Mouse (Mus musculus) T-helper 2 cell (primary cell): ENCODE results near the gene Fam83d.
"Not testable (repeated sequence)": the region's sequence is repeated elsewhere in the genome, so short reads cannot be mapped to it uniquely, and the experiment has no call there.

ENCODE experiments used
- in situ Hi-C: fragments of 300-600 bp; cut with MboI, MseI; formaldehyde crosslinking; loops from one replicate; pipeline ENCODE4 v1.15.1; 2025; ENCODE audit warnings: high pct_unique_total_duplicates

The Fam83d gene

DNA sequence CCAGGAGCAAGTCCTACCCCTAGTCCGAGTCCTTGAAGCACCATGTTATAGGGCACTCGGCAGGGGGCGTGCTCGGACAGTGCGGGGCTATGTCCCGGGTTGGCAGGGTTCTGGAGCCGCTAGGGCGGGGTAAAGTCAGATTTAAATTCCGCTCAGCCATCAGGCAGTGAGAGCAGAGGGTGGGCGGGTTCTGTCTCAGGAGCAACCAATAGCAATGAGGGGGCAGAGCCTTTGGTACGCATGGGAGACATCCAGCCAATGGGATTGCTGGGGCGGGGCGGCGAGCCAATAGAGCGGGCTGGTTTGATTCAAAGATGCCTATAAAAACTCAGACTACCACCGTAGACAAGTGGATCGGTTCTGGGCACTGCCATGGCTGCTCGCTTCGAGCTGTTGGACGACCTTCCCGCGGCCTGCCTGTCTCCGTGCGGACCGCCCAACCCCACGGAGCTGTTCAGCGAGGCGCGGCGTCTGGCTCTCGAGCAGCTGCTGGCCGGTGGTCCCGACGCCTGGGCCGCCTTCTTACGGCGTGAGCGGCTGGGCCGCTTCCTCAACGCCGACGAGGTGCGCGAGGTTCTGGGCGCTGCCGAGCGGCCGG is at the start of gene Fam83d:
TSS of gene Fam83d (plus strand) at position 352 of the 598 bp plus-strand sequence.
- in situ Hi-C loops, result loop anchor here (10.0 kb wide), 1 partner anchor 343 kb away; no protein-coding TSS in a partner anchor

- in situ Hi-C loops, result no loop called here
Measured at GRCm38 (mm10) chr2:158718816-158719549, 48.9 kb upstream of the Fam83d start.

DNA sequence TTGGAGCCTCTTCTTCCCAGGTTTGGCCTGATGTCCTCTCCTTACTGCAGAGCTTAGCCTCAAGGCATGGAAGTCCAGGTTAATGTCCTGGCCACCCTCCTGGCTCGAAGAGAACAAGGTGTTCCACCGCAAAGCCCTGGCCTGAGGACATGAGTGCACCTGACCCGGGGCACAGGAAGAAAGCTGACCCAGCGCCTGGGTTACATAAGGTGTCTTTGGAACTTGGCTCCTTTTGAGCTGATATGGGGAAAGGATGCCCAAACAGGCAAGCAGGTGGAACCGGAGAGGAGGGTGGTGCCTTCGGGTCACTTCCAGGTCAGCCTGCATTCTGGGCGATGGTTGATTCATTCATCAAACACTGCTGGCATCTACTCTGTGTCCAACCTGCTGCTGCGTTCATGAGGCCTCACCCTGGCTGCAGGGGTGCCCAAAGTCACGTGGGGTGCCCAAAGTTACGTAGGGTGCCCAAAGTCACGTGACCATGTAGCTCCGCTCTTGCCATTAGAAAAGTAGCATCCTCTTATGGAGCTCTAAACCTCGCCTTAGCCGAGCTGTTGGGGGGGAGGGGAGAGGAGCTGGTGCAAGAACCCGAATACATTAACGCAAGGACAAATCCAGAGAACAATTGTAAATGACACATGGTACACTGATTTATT is 47.0 kb upstream of the Fam83d start:
- in situ Hi-C loops, result no loop called here

- in situ Hi-C loops, result no loop called here
Measured at GRCm38 (mm10) chr2:158721481-158721880, 46.4 kb upstream of the Fam83d start.

DNA sequence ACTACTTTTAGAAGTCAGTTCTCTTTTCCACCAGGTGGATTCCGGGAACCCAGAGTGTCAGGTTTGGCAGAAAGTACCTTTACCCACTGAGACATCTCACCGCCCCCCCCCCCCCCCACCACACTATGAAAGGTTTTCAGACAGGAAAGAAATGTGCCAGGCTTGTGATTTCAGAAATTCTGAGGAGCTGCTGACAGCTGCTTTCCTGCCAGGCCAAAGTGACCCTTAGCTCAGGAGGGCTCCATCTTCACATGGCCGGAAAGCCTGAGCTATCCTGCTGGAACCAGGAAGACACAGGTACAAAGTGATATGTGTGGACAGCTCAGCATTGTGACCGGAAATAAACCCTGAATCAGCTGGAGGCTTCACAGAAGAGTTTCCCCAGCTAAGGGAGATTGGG is 45.8 kb upstream of the Fam83d start:
- in situ Hi-C loops, result no loop called here

GRCm38 (mm10) chr2:158722991-158723551 is 44.8 kb upstream of the Fam83d start:
- in situ Hi-C loops, result no loop called here

DNA sequence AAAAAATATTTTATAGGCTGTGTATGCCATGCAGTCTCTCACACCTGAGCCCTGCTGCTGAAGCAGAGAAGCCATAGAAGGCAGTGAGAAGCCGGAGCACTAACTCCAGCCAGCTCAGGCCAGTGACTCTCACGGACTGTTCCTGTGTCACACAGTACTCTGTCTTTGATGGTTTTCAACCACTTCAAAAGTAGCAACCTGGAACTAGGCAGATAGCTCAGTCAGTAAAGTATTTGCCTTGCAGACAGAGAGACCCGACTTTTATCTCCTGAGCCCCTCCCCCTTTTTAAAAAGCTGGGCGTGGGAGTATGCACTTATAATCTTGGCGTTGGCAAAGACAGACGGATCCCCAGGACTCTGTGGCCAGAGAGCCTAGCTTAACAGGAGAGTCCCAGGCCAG is 44.1 kb upstream of the Fam83d start:
- in situ Hi-C loops, result no loop called here

DNA sequence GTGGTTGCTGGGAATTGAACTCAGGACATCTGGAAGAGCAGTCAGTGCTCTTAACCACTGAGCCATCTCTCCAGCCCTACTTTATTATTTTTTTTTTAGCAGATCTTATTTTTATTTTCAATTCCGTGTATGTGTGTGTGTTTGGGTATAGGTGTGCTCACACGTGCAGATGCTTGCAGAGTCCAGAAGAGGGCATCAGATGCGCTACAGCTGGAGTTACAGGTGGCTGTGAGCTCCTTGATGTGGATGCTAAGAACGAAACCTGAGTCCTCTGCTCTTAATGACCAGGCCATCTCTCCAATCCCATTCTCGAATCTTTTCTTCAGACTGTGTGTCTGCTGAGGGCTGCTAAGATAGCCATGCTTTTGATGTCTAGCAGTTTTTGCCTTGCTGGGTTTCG is 41.6 kb upstream of the Fam83d start:
- in situ Hi-C loops, result no loop called here

DNA sequence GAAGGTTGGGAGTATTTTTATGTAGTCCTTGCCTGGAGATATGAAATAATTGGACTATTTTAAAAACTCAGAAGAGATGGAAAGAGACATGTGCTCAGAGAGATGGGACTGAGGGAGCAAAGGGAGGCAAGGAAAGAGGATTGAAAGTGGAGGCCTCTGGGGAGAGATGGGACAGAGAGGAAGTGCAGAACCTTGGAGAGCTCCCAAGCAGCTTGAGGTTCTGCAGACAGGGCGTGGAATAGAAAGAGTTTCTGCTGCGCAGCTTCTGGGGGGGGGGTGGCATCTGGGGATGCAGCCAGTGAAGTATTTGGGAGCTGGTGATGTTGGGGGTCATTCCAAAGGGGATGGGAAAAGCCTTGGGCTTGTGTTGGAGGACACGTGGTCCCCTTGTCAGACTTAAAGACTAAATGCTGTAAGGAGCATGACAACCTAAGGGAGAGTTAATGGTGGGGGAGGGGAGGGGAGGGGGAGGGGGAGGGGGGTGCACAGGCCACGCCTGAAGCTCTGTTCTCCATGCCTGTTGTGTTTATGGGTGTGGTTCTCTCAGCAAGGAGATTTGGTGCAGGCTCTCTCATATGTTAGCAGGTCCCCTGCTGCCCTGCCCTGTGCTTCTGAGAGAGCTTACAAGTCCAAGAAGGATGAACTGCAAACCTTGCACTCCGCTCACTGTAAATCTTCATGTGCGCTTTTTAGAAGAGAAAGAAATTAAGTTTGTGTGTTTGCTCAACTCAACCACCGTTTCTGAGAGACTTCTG is 39.7 kb upstream of the Fam83d start:
- in situ Hi-C loops, result no loop called here

DNA sequence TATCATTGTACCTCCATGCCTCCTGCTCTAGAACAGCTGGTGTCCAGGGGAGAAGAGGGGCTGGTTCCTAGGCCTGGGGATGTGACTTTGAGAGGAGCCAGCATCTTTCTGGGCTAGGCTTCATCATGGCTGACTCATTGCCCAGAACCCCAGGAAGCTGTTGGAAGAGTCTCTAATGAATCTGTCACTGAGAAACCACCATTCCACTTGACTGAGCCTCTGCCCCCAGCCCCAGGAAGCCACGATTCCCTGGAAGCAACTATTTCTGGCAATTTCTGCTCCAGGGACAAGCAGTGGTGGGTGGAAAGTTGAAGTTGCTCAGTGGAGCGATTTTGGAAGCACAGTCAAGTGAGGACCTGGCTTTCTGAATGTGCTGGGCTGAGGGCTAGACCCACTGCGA is 37.0 kb upstream of the Fam83d start:
- in situ Hi-C loops, result no loop called here

DNA sequence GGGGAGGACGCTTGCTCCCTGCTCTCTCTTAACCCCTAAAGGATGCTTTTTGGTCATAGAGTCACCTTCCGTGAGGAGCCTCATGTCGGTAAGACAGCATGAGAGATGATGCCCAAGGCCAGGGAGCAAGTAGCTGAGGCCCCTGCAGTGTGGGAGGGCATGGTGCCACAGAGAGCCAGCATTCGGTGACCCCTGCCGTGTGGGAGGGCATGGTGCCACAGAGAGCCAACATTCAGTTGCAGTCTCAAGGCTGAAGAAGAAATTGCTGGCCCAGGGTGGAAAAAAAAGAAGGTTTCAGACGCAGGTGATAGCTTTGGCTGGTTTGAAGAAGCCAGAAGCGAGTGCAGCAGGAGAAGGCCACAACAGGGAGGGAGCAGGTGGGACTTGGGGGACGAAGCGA is 35.4 kb upstream of the Fam83d start:
- in situ Hi-C loops, result no loop called here

DNA sequence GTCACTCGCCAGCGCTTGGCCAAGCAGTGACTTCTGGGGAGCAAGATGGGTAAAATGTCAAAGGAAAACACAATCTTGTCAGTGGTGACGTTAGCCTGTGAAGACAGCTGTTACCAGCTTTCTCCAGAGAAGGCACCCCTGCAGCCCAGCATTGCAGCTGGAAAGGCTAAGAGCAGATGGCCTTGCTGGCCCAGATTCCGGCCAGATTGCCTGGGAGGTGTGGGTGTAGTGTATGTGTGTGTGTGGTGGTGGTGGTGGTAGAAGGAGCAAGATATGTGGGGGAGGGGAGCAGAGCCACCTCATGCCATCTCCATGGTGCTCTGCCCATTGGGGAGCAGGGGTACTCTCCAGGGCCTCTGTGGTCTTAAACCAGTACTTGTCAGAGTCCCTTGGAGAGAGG is 34.8 kb upstream of the Fam83d start:
- in situ Hi-C loops, result no loop called here

- in situ Hi-C loops, result no loop called here
Measured at GRCm38 (mm10) chr2:158733914-158734313, 34.0 kb upstream of the Fam83d start.

DNA sequence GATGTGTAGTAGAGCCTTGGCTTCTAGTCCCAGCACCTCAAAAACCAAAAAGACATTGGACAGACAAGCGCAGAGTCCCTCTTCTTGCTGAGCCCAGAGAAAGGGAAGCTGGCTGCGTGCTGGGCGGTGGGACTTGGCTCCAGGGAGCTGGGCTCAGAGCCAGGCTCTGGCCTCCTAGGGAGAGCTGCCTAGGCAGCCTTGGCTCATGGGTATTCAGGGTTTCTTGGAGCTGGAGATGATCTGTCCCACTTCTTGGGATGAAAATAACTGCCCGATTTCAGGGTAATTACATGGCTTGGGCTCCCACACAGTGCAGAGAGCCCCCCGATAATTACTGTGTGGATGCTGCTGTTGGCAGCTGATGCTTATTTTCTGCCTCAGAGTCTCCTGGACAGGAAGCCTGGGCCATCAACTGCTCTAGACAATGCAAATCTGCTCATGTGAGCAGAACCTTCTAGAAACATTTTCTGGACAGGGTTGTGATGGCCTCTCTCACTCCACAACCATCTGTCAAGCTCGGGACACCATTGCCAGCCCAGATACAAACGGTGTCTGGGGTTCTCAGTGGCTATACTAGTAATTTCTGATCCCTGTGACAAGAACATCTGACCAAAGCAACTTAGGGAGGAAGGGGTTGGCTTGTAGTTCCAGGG is 33.3 kb upstream of the Fam83d start:
- in situ Hi-C loops, result no loop called here

DNA sequence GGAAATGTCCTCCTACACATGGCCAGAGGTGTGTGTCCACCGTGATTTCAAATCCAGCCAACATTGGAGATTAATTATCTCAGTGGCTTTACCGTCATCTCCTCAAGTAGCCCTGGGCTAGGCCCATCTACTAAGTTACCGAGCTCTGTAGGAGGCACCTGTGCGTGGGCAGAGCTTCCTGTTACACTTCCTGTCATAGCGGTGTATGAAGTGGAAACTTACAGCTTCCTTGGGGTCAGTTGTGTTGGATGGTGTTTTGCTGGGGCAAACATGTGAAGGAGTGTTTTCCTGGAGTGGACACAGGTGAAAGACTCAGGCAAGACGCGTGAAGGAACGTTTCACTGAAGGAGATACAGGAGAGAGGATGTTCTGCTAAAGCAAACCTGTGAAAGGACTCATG is 32.6 kb upstream of the Fam83d start:
- in situ Hi-C loops, result no loop called here

- in situ Hi-C loops, result not testable (repeated sequence)
Measured at GRCm38 (mm10) chr2:158736247-158736646, 31.6 kb upstream of the Fam83d start.

- in situ Hi-C loops, result no loop called here
Measured at GRCm38 (mm10) chr2:158738591-158738990, 29.3 kb upstream of the Fam83d start.

DNA sequence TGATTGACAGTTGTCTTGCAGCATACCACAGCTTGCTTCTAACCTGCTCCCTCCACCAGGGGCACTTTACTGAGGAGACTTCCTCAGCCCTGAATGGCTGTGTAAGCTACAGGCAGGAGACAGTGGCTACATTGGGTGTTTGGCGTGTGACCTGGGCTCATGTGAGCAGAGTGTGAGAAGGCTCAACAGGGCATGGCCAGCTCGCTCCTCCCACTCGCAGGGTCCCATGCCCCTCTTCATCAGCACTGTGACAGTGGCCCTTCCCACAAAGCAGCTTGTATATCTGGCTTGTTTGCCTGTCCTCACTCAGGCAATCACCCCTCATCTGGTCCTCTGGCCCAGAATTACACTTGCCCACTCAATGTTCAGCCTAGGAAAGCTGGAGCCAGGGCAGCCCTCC is 28.8 kb upstream of the Fam83d start:
- in situ Hi-C loops, result no loop called here

DNA sequence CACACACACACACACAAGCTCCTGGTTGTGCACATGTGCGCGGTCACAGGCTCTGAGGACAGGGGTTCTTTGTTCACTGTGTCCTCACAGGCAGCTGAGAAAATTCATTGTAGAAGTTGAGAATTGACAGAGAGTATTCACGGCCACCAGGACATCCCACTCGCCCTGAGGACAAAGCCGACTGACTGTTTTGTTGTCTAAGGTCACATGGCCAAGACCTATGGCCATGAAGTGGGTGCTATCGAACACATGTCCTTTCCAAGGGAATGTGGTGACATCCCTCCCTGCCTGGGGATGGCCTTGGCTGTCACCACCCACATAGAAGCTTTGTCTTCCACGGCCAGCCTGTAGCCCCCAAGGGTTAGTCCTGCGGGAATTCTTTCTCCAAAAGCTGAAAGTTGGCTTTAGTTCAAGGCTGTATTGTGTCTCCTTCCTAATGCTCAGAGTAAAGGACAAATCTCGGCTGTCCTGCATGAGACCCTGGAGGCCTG is 26.8 kb upstream of the Fam83d start:
- in situ Hi-C loops, result no loop called here

DNA sequence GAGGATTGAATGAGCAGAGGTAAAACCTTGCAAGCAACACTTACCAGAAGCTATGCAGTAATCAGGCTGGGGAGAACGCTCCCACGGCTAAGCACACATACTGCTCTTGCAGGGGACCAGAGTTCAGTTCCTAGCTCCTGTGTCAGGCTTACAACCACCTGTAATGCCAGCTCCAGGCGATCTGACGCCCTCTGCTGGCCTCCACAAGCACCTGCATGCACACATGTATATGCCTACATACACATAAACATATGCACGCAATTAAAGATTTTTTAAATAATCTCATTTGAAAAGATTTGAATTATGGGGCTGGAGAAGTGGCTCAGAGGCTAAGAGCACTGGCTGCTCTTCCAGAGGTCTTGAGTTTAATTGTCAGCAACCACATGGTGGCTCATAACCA is 25.5 kb upstream of the Fam83d start:
- in situ Hi-C loops, result no loop called here

- in situ Hi-C loops, result no loop called here
Measured at GRCm38 (mm10) chr2:158743518-158744141, 24.3 kb upstream of the Fam83d start.
